ENCODE assay signal across 27 mouse cellular contexts in the genomic region with DNA sequence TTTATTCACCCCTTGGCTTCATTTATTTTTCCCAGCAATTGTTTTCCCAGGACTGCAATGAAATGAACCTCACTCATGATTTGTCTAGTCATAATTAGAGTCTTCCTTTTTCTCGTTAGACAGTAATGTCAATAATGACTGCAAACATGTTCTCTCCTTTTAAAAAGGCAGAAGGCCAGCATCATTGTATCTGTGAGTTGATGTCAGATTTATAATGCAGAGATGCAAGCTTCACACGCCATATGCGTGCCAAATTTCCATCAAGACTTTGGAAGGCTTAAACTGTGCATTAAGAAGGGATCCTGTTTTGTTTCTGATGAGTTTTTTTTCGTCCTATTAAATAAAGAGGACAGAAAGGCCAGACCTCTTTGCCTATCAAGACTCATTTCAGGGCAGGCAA.
"Had no signal": no experiment of that assay in that cellular context is flagged by ENCODE, and none has a peak within 500 bp of the region (broad histone marks: within the 10 kb centered on the region; RNA-seq: fewer than 3 reads in every experiment).

No protein-coding gene starts in this region.

- DNase-seq: gastrocnemius, postnatal 14 days; gastrocnemius, postnatal 36 days; heart, adult 18-20 months; heart, postnatal 14 days; heart, postnatal 36 days; kidney, adult 11 months; kidney, adult 2 months; kidney, adult 9 months; kidney, postnatal 14 days; kidney, postnatal 36 days; layer of hippocampus, adult 9-11 months; layer of hippocampus, postnatal 36 days; liver; liver, embryonic 13.5 days had no signal

- H3K4me3 ChIP-seq: heart, embryonic 10.5 days; heart, embryonic 13.5 days; heart, embryonic 15.5 days; hindbrain, embryonic 13.5 days; hindbrain, embryonic 15.5 days; kidney, embryonic 15.5 days; limb, embryonic 10.5 days; limb, embryonic 12.5 days; liver, embryonic 13.5 days; liver, embryonic 15.5 days had no signal

- H3K4me1 ChIP-seq: heart, embryonic 10.5 days; heart, embryonic 13.5 days; heart, embryonic 15.5 days; limb, embryonic 10.5 days; limb, embryonic 12.5 days; liver, embryonic 13.5 days; liver, embryonic 15.5 days had no signal

- H3K27ac ChIP-seq: heart, embryonic 10.5 days; heart, embryonic 13.5 days; heart, embryonic 15.5 days; hindbrain, embryonic 13.5 days; hindbrain, embryonic 15.5 days; hindbrain, postnatal 0 days; kidney, embryonic 15.5 days; kidney, postnatal 0 days; limb, embryonic 10.5 days; limb, embryonic 12.5 days; liver, embryonic 13.5 days; liver, embryonic 15.5 days had no signal

- H3K27me3 ChIP-seq: heart, embryonic 13.5 days; heart, embryonic 15.5 days; hindbrain, embryonic 15.5 days; kidney, embryonic 15.5 days; liver, embryonic 13.5 days; liver, embryonic 15.5 days had no signal

- ATAC-seq: hindbrain, postnatal 0 days; intestine, embryonic 16.5 days had no signal

- H3K9me3 ChIP-seq: heart, embryonic 10.5 days; heart, embryonic 13.5 days; heart, embryonic 15.5 days; hindbrain, embryonic 13.5 days; hindbrain, embryonic 15.5 days; kidney, embryonic 15.5 days; limb, embryonic 10.5 days; limb, embryonic 12.5 days; liver, embryonic 15.5 days had no signal

- H3K9ac ChIP-seq: heart, embryonic 13.5 days; heart, embryonic 15.5 days; hindbrain, embryonic 13.5 days; hindbrain, embryonic 15.5 days; kidney, embryonic 15.5 days; limb, embryonic 12.5 days; liver, embryonic 13.5 days; liver, embryonic 15.5 days had no signal

- H3K4me2 ChIP-seq: heart, embryonic 13.5 days; heart, embryonic 15.5 days; hindbrain, embryonic 13.5 days; hindbrain, embryonic 15.5 days; kidney, embryonic 15.5 days; limb, embryonic 12.5 days; liver, embryonic 11.5 days; liver, embryonic 13.5 days; liver, embryonic 15.5 days had no signal

- H3K36me3 ChIP-seq: heart, embryonic 10.5 days; heart, embryonic 13.5 days; heart, embryonic 15.5 days; hindbrain, embryonic 13.5 days; hindbrain, embryonic 15.5 days; kidney, embryonic 15.5 days; limb, embryonic 10.5 days; limb, embryonic 12.5 days; liver, embryonic 13.5 days; liver, embryonic 15.5 days had no signal
